Mouse (Mus musculus) frontal cortex, postnatal 14 days (tissue): ENCODE data around the gene Ropn1l.

Source experiments
- DNase-seq, 2 experiments: peaks; one replicate each; pipeline ENCODE4 v3.0.0; 2022; ENCODE audit warnings: low spot score in 2 of 2

The Ropn1l gene

DNA sequence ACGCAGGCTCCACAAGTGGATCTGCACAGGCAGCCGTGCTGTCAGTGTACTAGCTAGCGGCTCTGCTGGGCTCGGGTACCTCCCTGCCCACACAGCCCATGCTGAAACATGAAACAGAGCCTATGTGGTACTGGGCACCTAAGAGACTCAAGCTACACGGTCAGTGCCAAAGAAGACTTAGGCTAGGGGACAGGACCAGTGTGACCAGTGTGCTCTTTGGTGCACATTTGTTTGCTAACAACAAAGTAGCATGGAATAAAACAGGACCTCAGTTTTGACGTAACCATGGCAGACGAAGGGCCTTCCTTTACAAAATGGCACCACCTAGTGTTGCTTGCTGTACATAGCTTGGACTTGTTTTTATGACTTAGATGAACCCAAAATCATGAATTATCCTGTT is 6.4 kb downstream of the Ropn1l start:
- peak in 1 of 2 experiments; percentile 51 for DNase-seq

- no peak for DNase-seq
Measured at GRCm38 (mm10) chr15:31442698-31443097, 10.8 kb downstream of the Ropn1l start.

DNA sequence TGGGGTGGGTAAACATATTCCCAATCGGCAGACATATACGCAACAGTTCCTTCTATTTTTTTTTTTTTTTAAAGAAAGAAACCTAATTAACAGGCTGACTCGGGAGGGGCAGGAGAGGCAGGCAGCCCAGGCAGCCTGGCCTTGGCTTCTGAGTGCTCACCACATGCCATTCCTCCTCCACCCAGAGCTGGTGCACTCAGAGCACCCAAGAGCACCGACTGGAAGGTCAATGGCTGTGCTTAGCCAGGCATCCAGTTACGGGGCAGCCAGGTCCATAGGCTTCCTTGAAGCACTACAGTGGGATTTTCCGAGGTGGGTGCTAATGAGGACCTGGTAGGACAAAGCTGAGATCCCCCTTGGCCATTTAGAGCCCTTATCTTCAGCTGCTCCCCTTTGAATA is 11.5 kb downstream of the Ropn1l start:
- no peak for DNase-seq

DNA sequence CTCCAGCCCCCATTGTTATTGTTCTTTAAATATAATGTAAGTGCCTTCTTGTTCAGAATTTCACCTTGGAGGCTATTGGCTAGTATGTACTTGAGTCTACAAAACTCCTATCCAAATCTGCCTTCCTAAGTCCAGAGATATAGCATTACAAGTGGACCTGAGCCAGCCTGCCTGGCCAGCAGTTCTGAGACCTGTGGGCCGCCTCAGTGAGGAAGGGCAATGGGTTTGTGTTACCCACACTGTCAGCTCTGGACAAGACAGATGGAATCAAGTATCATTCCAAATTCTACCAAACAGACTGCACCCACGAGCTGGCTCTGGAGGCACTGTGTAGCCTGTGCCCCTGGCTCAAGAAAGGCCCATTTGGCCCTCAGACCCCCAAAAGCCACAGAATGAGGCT is 16.7 kb downstream of the Ropn1l start:
- no peak for DNase-seq

DNA sequence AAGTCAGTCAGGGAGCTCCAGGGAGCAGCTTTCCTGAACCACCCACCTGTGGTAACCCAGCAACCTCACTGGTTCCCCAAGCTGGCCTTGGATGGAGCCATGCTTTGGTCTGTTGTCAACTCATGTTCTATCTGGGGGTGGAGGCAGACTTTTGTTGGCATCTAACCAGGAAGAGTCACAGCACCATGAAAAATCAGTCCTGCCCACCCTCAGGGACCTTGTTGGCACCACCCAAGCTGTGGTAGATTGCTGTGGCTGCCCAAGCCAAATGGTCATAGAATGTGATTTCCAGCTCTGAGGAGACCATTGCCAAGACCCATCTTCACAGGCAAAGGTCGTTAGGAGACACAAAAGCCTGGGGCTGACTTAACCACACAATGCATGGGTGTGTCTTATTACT is 17.5 kb downstream of the Ropn1l start:
- DNase-seq, result no peak

- no peak for DNase-seq
Measured at GRCm38 (mm10) chr15:31433768-31434167, 19.8 kb downstream of the Ropn1l start.

GRCm38 (mm10) chr15:31431847-31432246 is 21.7 kb downstream of the Ropn1l start:
- DNase-seq, result no peak

DNA sequence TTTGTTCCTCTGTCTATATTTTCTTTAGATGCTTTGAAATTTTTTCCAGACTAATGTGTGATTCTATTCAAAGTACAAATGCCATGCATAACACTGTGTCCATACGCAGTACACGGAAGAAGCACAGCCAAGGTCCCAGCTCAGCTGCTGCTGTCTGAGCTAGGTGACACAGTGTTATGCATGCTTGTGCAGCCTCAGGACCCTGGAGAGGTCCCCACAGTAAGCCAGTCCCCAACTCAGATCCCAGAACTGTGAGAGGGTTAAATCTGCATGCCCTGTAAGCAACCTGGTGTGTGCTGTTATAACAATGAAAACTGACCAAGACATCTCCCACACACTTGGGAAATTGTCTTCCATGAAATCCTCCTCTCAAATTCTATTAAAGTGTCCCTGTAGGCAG is 23.5 kb downstream of the Ropn1l start:
- DNase-seq, result no peak

DNA sequence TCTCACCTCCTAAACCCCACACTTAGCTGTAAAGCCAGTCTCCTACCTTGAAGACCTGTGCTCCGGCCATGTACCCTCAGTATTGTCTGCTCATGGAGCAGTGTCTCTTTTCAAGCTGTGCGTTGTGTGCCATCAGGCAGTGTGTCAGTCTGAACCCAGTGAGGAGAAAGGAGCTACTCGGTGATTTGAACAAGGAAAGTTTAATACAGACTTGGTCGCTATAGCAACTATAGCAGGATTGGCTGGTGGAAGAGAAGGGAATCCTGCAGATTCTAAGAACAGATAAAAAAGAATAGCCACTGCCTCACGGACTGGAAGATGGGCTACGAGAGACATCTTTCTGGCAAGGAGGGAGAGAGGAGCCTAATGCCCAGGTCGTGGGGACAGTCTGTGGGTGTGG is 24.1 kb downstream of the Ropn1l start:
- no peak for DNase-seq

GRCm38 (mm10) chr15:31428571-31428970 is 25.0 kb downstream of the Ropn1l start:
- DNase-seq, result peak; percentile 53 to 65

DNA sequence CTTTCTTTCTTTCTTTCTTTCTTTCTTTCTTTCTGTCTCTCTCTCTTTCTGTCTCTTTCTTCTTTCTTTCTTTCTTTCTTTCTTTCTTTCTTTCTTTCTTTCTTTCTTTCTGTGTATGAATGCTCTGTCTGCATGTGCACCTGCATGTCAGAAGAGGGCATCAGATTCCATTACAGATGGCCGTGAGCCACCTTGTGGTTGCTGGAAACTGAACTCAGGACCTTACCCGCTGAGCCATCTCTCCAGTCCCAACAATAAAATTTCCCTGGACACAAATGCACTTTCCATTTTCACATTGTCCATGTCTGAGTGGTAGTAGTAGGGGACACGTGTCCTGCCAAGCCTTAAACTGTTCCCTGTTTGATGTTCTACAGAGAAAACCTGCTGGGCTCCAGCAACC is 26.1 kb downstream of the Ropn1l start:
- no peak for DNase-seq

GRCm38 (mm10) chr15:31426066-31426706 is 27.4 kb downstream of the Ropn1l start:
- DNase-seq, result no peak

DNA sequence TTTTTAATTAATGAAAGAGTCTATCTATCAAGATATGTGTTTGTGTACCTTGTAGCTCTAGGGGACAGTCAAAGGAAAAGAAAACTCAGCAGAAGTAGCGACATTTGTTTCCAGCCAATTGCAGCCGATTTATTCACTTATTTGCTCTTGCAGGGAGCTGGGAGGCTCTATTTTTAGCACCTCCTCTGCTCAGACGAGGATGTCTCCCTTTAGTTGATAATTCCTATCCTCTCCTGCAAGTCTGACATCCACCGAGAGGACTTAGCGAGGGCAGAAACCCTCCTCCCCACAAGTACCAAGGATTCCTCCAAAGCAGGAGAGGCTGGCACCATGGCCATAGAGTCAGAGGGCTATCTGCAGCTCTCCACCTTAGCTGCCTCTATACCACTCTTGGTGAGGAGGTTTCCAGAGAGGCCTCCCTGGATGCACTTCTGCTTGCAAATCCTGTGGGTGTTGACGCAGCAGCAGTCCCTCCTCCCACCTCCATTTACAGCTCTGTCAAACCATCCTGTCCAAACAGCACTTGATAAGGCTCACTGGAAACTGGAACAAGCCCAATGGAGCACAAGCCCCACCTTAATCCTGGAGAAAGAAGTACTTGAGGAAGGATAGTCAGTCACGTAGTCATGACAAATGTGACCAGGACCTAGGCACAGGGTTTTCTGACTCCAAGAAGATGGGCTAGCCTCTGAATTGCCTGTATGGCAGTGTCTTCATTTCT is 30.7 kb downstream of the Ropn1l start:
- no peak for DNase-seq

DNA sequence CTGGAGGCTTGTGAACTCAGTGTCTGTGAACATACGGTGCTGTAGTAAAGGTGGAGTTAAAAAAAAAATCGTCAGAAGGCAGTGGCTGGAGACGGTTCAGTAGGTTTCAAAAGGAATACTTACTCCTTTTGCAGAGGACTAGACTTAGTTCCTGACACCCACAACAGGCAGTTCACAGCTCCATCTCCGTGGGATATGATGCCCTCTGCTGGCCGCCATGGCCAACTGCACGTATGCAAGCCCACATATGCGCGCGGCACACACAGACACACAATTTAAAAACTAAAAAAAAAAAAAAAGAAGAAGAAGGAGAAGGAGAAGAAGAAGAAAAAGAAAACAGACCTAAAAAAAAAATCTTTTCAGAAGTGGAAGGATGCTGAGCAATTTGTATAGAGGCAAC is 34.5 kb downstream of the Ropn1l start:
- DNase-seq, result no peak

DNA sequence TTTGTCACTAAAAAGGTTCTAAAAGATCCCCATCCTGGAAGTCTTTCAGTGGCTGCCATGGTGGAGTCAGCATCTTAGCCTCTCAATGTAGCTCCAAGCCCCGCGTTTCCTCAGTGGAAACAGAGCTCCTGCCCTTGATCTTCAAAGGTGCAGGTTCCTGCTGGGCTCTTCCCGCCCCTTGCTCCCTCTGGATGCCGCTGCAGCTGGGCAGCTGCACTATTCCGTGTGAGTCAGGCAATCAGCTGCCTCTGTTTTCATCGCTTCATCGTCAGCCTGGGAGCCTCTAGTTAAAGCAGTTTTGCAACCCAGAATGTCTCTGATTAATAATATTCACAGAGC is 34.9 kb downstream of the Ropn1l start:
- no peak for DNase-seq

GRCm38 (mm10) chr15:31417796-31418685 is 35.5 kb downstream of the Ropn1l start:
- DNase-seq, result peak; percentile 51 to 54

GRCm38 (mm10) chr15:31417409-31417795 is 36.1 kb downstream of the Ropn1l start:
- DNase-seq, result no peak

DNA sequence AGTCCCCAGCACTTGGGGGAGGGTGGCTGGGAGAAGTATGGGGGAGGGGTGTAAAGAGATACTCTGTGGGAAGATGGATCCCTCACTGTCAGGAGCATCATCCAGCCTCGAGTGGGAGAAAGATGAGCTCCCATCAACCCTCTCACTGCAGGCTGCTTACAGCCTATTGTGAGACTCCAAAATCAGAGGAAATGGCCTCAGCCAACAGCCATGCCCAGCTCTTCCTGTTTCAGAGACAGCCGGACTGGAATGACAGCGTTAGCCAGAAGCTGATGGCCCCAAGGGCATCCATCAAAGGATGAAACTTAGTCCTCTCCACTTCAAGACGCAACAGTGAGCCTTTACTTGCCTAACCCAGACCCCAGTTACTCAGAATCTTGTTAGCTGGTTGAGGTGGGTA is 38.4 kb downstream of the Ropn1l start:
- no peak for DNase-seq

GRCm38 (mm10) chr15:31414179-31414898 is 39.2 kb downstream of the Ropn1l start:
- no peak for DNase-seq

GRCm38 (mm10) chr15:31413662-31414061 is 39.9 kb downstream of the Ropn1l start:
- no peak for DNase-seq

GRCm38 (mm10) chr15:31412933-31413332 is 40.6 kb downstream of the Ropn1l start:
- no peak for DNase-seq

DNA sequence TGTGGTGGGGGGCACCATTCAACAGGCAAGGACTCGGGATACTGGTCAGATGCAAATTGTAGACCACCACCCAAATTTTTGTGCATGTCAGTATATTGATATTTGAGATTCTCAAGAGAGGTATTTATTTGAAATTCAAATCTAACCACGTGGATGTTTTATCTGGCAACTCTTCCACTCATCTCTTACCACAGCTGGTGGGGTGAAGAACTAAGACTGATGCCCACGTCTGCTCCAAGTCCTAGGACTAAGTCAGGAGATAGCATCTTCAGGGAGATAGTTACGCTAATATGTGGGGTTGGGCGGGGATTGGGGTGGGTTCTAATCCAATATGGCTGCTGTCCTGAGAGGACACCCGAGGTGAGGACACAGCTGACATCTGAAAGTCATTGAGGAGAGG is 41.1 kb downstream of the Ropn1l start:
- DNase-seq, result no peak
